Mouse (Mus musculus) CH12.LX (cell line): Measurements from ENCODE around the gene Cpt1b. TPM values are rescaled to one million over a fixed set of nuclear protein-coding genes. Genes with fewer than 3 reads are reported as not detected.

Experiments
- DNase-seq: peaks from one replicate; pipeline ENCODE4 v3.0.0-alpha.2; 2013; ENCODE audit errors: extremely low read depth
- H3K27ac ChIP-seq: 2 replicates; pipeline ENCODE4 v1.5.1; 2012; ENCODE audit warnings: low read depth, mild to moderate bottlenecking, control low read depth, moderate library complexity; ENCODE audit not compliant: insufficient read depth
- H3K27me3 ChIP-seq: replicated peaks from 2 replicates; pipeline ENCODE3; 2012; ENCODE audit warnings: inconsistent platforms
- H3K36me3 ChIP-seq, 2 experiments: replicated peaks in 1 of 2; 2 replicates each; pipeline versions ENCODE3 to v1.6.1; 2012; ENCODE audit warnings: inconsistent platforms in 1 of 2, low read length in 1 of 2, mild to moderate bottlenecking in 1 of 2, mixed read lengths in 1 of 2, moderate library complexity in 1 of 2; ENCODE audit not compliant: control insufficient read depth in 1 of 2, insufficient read depth in 1 of 2
- H3K4me1 ChIP-seq, 2 experiments: 2 replicates each; pipeline ENCODE4 v1.6.1; 2012; ENCODE audit warnings: inconsistent platforms in 1 of 2, moderate library complexity in 1 of 2; ENCODE audit not compliant: insufficient read depth in 2 of 2, control insufficient read depth in 1 of 2
- H3K4me2 ChIP-seq: 2 replicates; pipeline ENCODE4 v1.6.1; 2012; ENCODE audit warnings: low read depth, mild to moderate bottlenecking, control low read depth; ENCODE audit not compliant: poor library complexity, insufficient read depth, severe bottlenecking
- H3K4me3 ChIP-seq, 3 experiments: fragments of 150-350 bp in 1 of 3; sonication (generic) in 1 of 3; replicated peaks in 1 of 3; 2 replicates each; pipeline versions ENCODE3 to v1.5.1; 2011 to 2012; ENCODE audit warnings: low read depth in 2 of 3, low read length in 2 of 3, mild to moderate bottlenecking in 2 of 3, moderate library complexity in 2 of 3, control low read depth in 1 of 3, improper control_type of control experiment in 1 of 3, inconsistent platforms in 1 of 3, mixed read lengths in 1 of 3; ENCODE audit not compliant: poor library complexity in 1 of 3
- H3K79me2 ChIP-seq: replicated peaks from 2 replicates; pipeline ENCODE4 v1.6.1; 2012; ENCODE audit warnings: mild to moderate bottlenecking, moderate library complexity; ENCODE audit not compliant: control insufficient read depth, poor library complexity, insufficient read depth, severe bottlenecking; ENCODE audit errors: extremely low read depth
- H3K9ac ChIP-seq: 2 replicates; pipeline ENCODE4 v1.6.1; 2012; ENCODE audit warnings: low read depth, mild to moderate bottlenecking, control low read depth, moderate library complexity; ENCODE audit not compliant: insufficient read depth
- H3K9me3 ChIP-seq: replicated peaks from 2 replicates; pipeline ENCODE3; 2012; ENCODE audit warnings: low read length, inconsistent platforms, mixed read lengths
- BHLHE40 ChIP-seq: IDR thresholded peaks from 2 replicates; pipeline ENCODE4 v1.6.1; 2011; ENCODE audit warnings: mild to moderate bottlenecking, low read depth, low read length, improper control_type of control experiment
- CHD1 ChIP-seq: IDR thresholded peaks from 2 replicates; pipeline ENCODE4 v1.6.1; 2012; ENCODE audit warnings: low read depth, low read length, improper control_type of control experiment, inconsistent platforms
- CHD2 ChIP-seq: IDR thresholded peaks from 2 replicates; pipeline ENCODE4 v1.6.1; 2011; ENCODE audit warnings: low read length, improper control_type of control experiment
- CTCF ChIP-seq, 2 experiments: IDR thresholded peaks in 1 of 2; conservative IDR thresholded peaks in 1 of 2; 2 replicates each; pipeline ENCODE4 v1.5.1; 2011 to 2012; ENCODE audit warnings: low read depth in 2 of 2, low read length in 2 of 2, improper control_type of control experiment in 1 of 2, inconsistent platforms in 1 of 2, mild to moderate bottlenecking in 1 of 2, moderate library complexity in 1 of 2
- ELF1 ChIP-seq: IDR thresholded peaks from 2 replicates; pipeline ENCODE4 v1.6.1; 2014; ENCODE audit warnings: low read depth, mild to moderate bottlenecking, inconsistent platforms, low read length, improper control_type of control experiment
- EP300 ChIP-seq: IDR thresholded peaks from 2 replicates; pipeline ENCODE4 v1.6.1; 2011; ENCODE audit warnings: low read length, improper control_type of control experiment
- GABPA ChIP-seq: IDR thresholded peaks from 2 replicates; pipeline ENCODE4 v1.6.1; 2012; ENCODE audit warnings: low read depth, low read length, improper control_type of control experiment, inconsistent platforms; ENCODE audit not compliant: insufficient replicate concordance
- HCFC1 ChIP-seq: IDR thresholded peaks from 2 replicates; pipeline ENCODE4 v1.6.1; 2012; ENCODE audit warnings: low read depth, mild to moderate bottlenecking, inconsistent platforms, low read length, improper control_type of control experiment
- IRF4 ChIP-seq: IDR thresholded peaks from 2 replicates; pipeline ENCODE4 v1.6.1; 2014; ENCODE audit warnings: low read depth, mild to moderate bottlenecking, inconsistent platforms, low read length, improper control_type of control experiment
- JUN ChIP-seq: IDR thresholded peaks from 2 replicates; pipeline ENCODE4 v1.6.1; 2011; ENCODE audit warnings: low read depth, mild to moderate bottlenecking, low read length, improper control_type of control experiment, moderate library complexity; ENCODE audit not compliant: insufficient read depth
- JUND ChIP-seq: conservative IDR thresholded peaks from 2 replicates; pipeline ENCODE4 v1.6.1; 2011; ENCODE audit warnings: low read depth, low read length, improper control_type of control experiment
- KAT2A ChIP-seq: IDR thresholded peaks from 2 replicates; pipeline ENCODE4 v1.6.1; 2012; ENCODE audit warnings: low read length, improper control_type of control experiment, inconsistent platforms; ENCODE audit not compliant: insufficient replicate concordance
- MAFK ChIP-seq: IDR thresholded peaks from 2 replicates; pipeline ENCODE4 v1.6.1; 2011; ENCODE audit warnings: low read length, improper control_type of control experiment; ENCODE audit not compliant: insufficient replicate concordance
- MAX ChIP-seq: IDR thresholded peaks from 2 replicates; pipeline ENCODE4 v1.6.1; 2011; ENCODE audit warnings: low read length, improper control_type of control experiment
- MAZ ChIP-seq: IDR thresholded peaks from 2 replicates; pipeline ENCODE4 v1.6.1; 2012; ENCODE audit warnings: low read depth, mild to moderate bottlenecking, inconsistent platforms, low read length, improper control_type of control experiment, moderate library complexity
- MEF2A ChIP-seq: IDR thresholded peaks from 2 replicates; pipeline ENCODE4 v1.6.1; 2014; ENCODE audit warnings: low read depth, mild to moderate bottlenecking, inconsistent platforms, low read length, improper control_type of control experiment, borderline replicate concordance
- MXI1 ChIP-seq: IDR thresholded peaks from 2 replicates; pipeline ENCODE4 v1.6.1; 2011; ENCODE audit warnings: mild to moderate bottlenecking, low read depth, low read length, improper control_type of control experiment
- MYC ChIP-seq: IDR thresholded peaks from 2 replicates; pipeline ENCODE4 v1.6.1; 2011; ENCODE audit warnings: low read depth, mild to moderate bottlenecking, improper control_type of control experiment, low read length
- NELFE ChIP-seq: IDR thresholded peaks from 2 replicates; pipeline ENCODE4 v1.6.1; 2011; ENCODE audit warnings: low read depth, low read length, improper control_type of control experiment
- NRF1 ChIP-seq: IDR thresholded peaks from 2 replicates; pipeline ENCODE4 v1.6.1; 2014; ENCODE audit warnings: low read depth, mild to moderate bottlenecking, inconsistent platforms, low read length, improper control_type of control experiment, moderate library complexity
- POLR2A ChIP-seq: IDR thresholded peaks from 2 replicates; pipeline ENCODE4 v1.6.1; 2011; ENCODE audit warnings: low read depth, mild to moderate bottlenecking, improper control_type of control experiment, low read length
- POLR2AphosphoS2 ChIP-seq: IDR thresholded peaks from 2 replicates; pipeline ENCODE4 v1.6.1; 2011; ENCODE audit warnings: low read depth, low read length, improper control_type of control experiment
- RAD21 ChIP-seq: IDR thresholded peaks from 2 replicates; pipeline ENCODE4 v1.6.1; 2011; ENCODE audit warnings: low read depth, mild to moderate bottlenecking, low read length, improper control_type of control experiment, moderate library complexity
- RCOR1 ChIP-seq: conservative IDR thresholded peaks from 2 replicates; pipeline ENCODE4 v1.6.1; 2012; ENCODE audit warnings: low read depth, mild to moderate bottlenecking, inconsistent platforms, low read length, improper control_type of control experiment
- SIN3A ChIP-seq: IDR thresholded peaks from 2 replicates; pipeline ENCODE4 v1.6.1; 2012; ENCODE audit warnings: low read length, improper control_type of control experiment, inconsistent platforms
- SMC3 ChIP-seq: IDR thresholded peaks from 2 replicates; pipeline ENCODE4 v1.6.1; 2011; ENCODE audit warnings: low read depth, low read length, improper control_type of control experiment
- TBP ChIP-seq: conservative IDR thresholded peaks from 2 replicates; pipeline ENCODE4 v1.6.1; 2011; ENCODE audit warnings: low read depth, low read length, improper control_type of control experiment
- TCF12 ChIP-seq: IDR thresholded peaks from 2 replicates; pipeline ENCODE4 v1.6.1; 2014; ENCODE audit warnings: low read depth, mild to moderate bottlenecking, inconsistent platforms, low read length, improper control_type of control experiment
- UBTF ChIP-seq: IDR thresholded peaks from 2 replicates; pipeline ENCODE4 v1.6.1; 2012; ENCODE audit warnings: low read depth, mild to moderate bottlenecking, inconsistent platforms, low read length, improper control_type of control experiment, moderate library complexity
- USF1 ChIP-seq: IDR thresholded peaks from 2 replicates; pipeline ENCODE4 v1.6.1; 2014; ENCODE audit warnings: low read depth, mild to moderate bottlenecking, inconsistent platforms, low read length, improper control_type of control experiment
- USF2 ChIP-seq: conservative IDR thresholded peaks from 2 replicates; pipeline ENCODE4 v1.6.1; 2011; ENCODE audit warnings: low read depth, low read length, improper control_type of control experiment
- ZMIZ1 ChIP-seq: IDR thresholded peaks from 2 replicates; pipeline ENCODE4 v1.6.1; 2012; ENCODE audit warnings: low read depth, mild to moderate bottlenecking, inconsistent platforms, low read length, improper control_type of control experiment
- ZNF384 ChIP-seq: IDR thresholded peaks from 2 replicates; pipeline ENCODE4 v1.6.1; 2012; ENCODE audit warnings: low read depth, low read length, improper control_type of control experiment, inconsistent platforms
- dilution Hi-C: fragments of 300-500 bp; cut with MboI; formaldehyde crosslinking; loops from 2 replicates; pipeline ENCODE4 v1.14.3; 2020; ENCODE audit warnings: low sequenced_read_pairs; ENCODE audit not compliant: extremely low pct_unique_long_range_greater_than_20kb, extremely low pct_ligation_motif_present
- in situ Hi-C: fragments of 300-500 bp; cut with MboI; formaldehyde crosslinking; loops from 3 replicates; pipeline ENCODE4 v1.14.3; 2019; ENCODE audit warnings: low sequenced_read_pairs, low pct_ligation_motif_present, low pct_unique_long_range_greater_than_20kb, mixed read lengths
- polyA plus RNA-seq: library from polyadenylated mRNA; unstranded; fragments of >175 nt; gene quantifications from 2 replicates; pipeline ENCODE4 v1.2.1, GENCODE M21; 2012; ENCODE audit warnings: low read depth; ENCODE audit not compliant: insufficient read length
- total RNA-seq, 2 experiments: library from RNA; depleted of rRNA; stranded (reverse); fragments of 300-350 nt in 1 of 2; fragments of >200 nt in 1 of 2; gene quantifications; 2 replicates each; pipeline ENCODE4 v1.2.3; 2012 to 2014

Cpt1b gene
- total and polyA plus RNA-seq, 3 experiments = 1.5 to 2.1 (median 2.1) TPM

- TF ChIP-seq UBTF (no peak), RCOR1 (no peak), MAX (peak; percentile 94), CTCF (conservative IDR thresholded peaks at IDR 0.05 in 1 of 2, IDR thresholded peaks at IDR 0.05 in 1 of 2; ENCODE audit: low read depth in 2 of 2, low read length in 2 of 2) (peak; percentile 38 to 86; a peak in 3 of 4 replicates), BHLHE40 (peak; percentile 95), GABPA (no peak), SMC3 (peak; percentile 64), SIN3A (peak; percentile 71; the same call in 1 of the 2 replicates), MEF2A (0 out of 2 replicates have a peak, but pooled peaks have one; percentile 38), JUND (no peak)
Measured at GRCm38 (mm10) chr15:89373762-89374248, 51.9 kb downstream of the Cpt1b start, which contains the start of gene Sco2 (continued).

GRCm38 (mm10) chr15:89373027-89373761 is 52.5 kb downstream of the Cpt1b start:
- peak overlapping the region; percentile 65 for H3K4me2 ChIP-seq
- H3K4me1 ChIP-seq = peaks cover 0 to 26% of the 10 kb centered on the region in 2 experiments; a peak in 2 of 4 replicates
- H3K27me3 ChIP-seq = no peaks in the 10 kb centered on the region
- H3K36me3 ChIP-seq = peaks cover 44 to 47% of the 10 kb centered on the region in 2 experiments
- DNase-seq = peak; percentile 90
- H3K27ac ChIP-seq = peak overlapping the region; percentile 83
- peak overlapping the region; percentile 83 for H3K9ac ChIP-seq
- dilution Hi-C loops (no loop called here), in situ Hi-C loops (loop anchor here (25.0 kb wide), 1 partner anchor 261 kb away; the partner anchor contains the start of gene Tubgcp6)
- peaks cover 3% of the 10 kb centered on the region for H3K9me3 ChIP-seq
- TF ChIP-seq ELF1 (no peak; the same call in 1 of the 2 replicates), NRF1 (peak; percentile 44; the same call in 1 of the 2 replicates), ZMIZ1 (peak; percentile 70; the same call in 1 of the 2 replicates), JUN (no peak), SMC3 (peak; percentile 51), BHLHE40 (no peak), USF2 (no peak), KAT2A (no peak), EP300 (no peak), RAD21 (peak; percentile 41), MAFK (no peak), POLR2A (no peak), CHD2 (no peak), TBP (no peak), POLR2AphosphoS2 (peak; percentile 88), TCF12 (peak; percentile 40; the same call in 1 of the 2 replicates), NELFE (no peak), HCFC1 (no peak; the same call in 1 of the 2 replicates), CHD1 (no peak), MEF2A (no peak), MXI1 (peak; percentile 63; the same call in 1 of the 2 replicates), MYC (peak; percentile 75), ZNF384 (no peak), USF1 (no peak), MAX (no peak), CTCF (conservative IDR thresholded peaks at IDR 0.05 in 1 of 2, IDR thresholded peaks at IDR 0.05 in 1 of 2; ENCODE audit: low read depth in 2 of 2, low read length in 2 of 2) (peak; percentile 40 to 78; a peak in 3 of 4 replicates), IRF4 (peak; percentile 47), MAZ (no peak)
- H3K4me3 ChIP-seq = peak overlapping the region; percentile 80 to 96 (median 81)
- H3K79me2 ChIP-seq = no peaks in the 10 kb centered on the region
